Mouse (Mus musculus) hindbrain, embryonic 10.5 days (tissue): ENCODE data around the gene Adk. TPM values are rescaled to one million over a fixed set of nuclear protein-coding genes. Genes with fewer than 3 reads are reported as not detected.

Experiments
- DNase-seq: peaks from one replicate; pipeline ENCODE4 v3.0.0-alpha.2; 2017; ENCODE audit warnings: low spot score
- H3K27ac ChIP-seq: fragments of 300-500 bp; sonication (generic); 2 replicates; pipeline ENCODE4 v1.5.1; 2016; ENCODE audit warnings: mild to moderate bottlenecking, moderate library complexity
- H3K27me3 ChIP-seq: fragments of 300-500 bp; sonication (generic); 2 replicates; pipeline ENCODE4 v1.6.1; 2016; ENCODE audit warnings: mild to moderate bottlenecking; ENCODE audit not compliant: poor library complexity, insufficient read depth, severe bottlenecking
- H3K36me3 ChIP-seq: fragments of 300-500 bp; sonication (generic); 2 replicates; pipeline ENCODE4 v1.6.1; 2016; ENCODE audit warnings: mild to moderate bottlenecking, moderate library complexity
- H3K4me1 ChIP-seq: fragments of 300-500 bp; sonication (generic); replicated peaks from 2 replicates; pipeline ENCODE4 v1.6.1; 2016; ENCODE audit warnings: mild to moderate bottlenecking
- H3K4me3 ChIP-seq: fragments of 300-500 bp; sonication (generic); 2 replicates; pipeline ENCODE4 v1.5.1; 2016; ENCODE audit warnings: mild to moderate bottlenecking, moderate library complexity
- H3K9me3 ChIP-seq: fragments of 300-500 bp; sonication (generic); 2 replicates; pipeline ENCODE4 v1.6.1; 2016; ENCODE audit warnings: mild to moderate bottlenecking, moderate library complexity
- WGBS: fragments of 180-500 bp; shearing (Covaris S2); methylation state at CpG from one replicate; pipeline ENCODE4 v1.1.7; 2016; 5-methylcytosine and 5-hydroxymethylcytosine counted together
- polyA plus RNA-seq: library from polyadenylated mRNA; unstranded; fragments of >200 nt; fragmentation: Nextera tagmentation; extraction: Ambion mirVana; gene quantifications from 2 replicates; pipeline ENCODE4 v1.2.1, GENCODE M21; 2016

Adk gene
- polyA plus RNA-seq, 1 experiment from 2014 or later: 115 TPM

DNA sequence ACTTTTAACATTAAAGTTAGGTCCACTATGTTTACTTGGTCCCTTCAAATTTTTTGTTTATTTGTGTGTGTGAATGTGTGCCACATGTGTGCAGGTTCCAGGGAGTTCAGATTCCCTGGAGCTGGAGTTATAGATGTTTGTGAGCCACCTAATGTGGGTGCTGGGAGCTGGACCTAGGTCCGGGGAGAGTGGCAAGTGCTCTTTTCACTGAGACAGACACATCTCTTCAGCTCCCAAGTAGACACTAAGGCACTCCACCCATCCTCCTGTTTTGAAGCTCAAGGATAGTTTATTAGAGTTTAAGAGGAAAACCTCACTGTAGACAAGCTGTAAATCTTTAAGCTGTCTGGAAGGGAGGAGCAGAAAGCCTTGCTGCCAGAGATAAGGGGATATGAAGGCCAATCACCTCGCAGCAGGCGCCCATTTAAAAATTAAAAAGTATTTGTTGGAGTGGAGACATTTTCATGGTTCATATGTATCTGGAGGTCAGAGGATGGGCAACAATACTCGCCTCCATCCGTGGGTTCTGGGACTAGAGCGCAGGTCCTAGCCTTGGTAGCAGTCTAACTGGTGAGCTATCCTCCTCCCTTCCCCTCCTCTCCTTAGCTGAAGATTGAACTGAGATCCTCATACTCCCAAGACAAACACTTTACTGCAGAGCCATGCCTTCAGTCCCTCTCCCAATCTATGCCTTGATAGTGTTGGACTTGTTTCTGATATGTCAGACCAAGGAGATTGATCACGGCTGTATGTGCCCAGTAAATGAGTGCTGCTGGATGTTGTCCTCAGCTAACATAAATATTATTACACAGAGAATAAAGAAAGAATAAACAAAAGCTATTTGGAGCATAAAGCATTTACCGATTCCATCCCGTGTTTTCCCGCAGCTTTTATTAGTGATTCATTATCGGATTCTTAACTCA is 22.3 kb downstream of the Adk start:
- H3K4me3 ChIP-seq: peak overlapping the region; percentile 73
- no peak overlapping the region for H3K27ac ChIP-seq
- WGBS: 69% methylated on average over 11 of the region's 11 CpGs
- no peaks in the 10 kb centered on the region for H3K27me3 ChIP-seq
- no peaks in the 10 kb centered on the region for H3K36me3 ChIP-seq
- H3K4me1 ChIP-seq: peaks cover 12% of the 10 kb centered on the region
- H3K9me3 ChIP-seq: no peaks in the 10 kb centered on the region
- DNase-seq: no peak

DNA sequence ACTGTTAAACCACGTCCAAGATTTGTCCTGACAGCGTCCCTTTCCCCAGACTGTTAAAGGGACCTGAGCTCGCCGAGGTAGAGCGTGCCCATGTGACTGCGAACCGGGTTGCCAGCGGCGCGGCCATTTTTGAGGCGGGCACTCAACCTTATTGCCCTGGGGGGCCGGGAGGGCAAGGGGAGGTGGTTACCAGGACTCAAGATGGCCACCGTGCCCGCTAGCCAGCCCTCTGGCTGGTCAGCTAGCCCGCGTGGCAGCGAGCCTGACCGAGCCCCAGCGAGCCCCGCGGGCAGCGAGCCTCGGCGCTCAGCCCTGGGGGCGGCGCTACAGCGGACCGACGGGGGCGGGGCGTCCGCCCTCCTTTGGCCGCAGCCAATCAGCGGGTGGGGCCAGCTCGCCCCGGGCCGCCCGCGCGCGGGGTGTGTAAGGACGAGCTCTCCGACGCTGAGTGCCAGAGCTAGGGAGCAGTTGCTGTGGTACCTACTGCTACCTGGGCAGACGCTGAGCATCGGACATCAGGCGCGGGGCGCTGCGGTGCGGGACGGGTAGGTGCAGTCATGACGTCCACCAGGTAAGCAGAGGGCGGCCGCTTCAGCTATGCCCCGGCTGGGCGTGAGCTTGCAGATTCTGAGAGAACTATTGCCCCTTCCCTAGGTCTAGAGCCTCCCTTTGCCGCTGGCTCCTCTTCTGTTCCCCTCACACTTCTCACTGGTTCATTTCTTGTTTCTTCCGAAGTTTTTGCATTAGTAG is 23.6 kb downstream of the Adk start:
- Histone ChIP-seq H3K4me1 (peaks cover 12% of the 10 kb centered on the region), H3K4me3 (peak overlapping the region; percentile 73), H3K36me3 (no peaks in the 10 kb centered on the region), H3K9me3 (no peaks in the 10 kb centered on the region), H3K27me3 (no peaks in the 10 kb centered on the region), H3K27ac (peak overlapping the region; percentile 91)
- under 1% methylated on average over 59 of the region's 59 CpGs for WGBS
- peak; percentile 91 for DNase-seq

DNA sequence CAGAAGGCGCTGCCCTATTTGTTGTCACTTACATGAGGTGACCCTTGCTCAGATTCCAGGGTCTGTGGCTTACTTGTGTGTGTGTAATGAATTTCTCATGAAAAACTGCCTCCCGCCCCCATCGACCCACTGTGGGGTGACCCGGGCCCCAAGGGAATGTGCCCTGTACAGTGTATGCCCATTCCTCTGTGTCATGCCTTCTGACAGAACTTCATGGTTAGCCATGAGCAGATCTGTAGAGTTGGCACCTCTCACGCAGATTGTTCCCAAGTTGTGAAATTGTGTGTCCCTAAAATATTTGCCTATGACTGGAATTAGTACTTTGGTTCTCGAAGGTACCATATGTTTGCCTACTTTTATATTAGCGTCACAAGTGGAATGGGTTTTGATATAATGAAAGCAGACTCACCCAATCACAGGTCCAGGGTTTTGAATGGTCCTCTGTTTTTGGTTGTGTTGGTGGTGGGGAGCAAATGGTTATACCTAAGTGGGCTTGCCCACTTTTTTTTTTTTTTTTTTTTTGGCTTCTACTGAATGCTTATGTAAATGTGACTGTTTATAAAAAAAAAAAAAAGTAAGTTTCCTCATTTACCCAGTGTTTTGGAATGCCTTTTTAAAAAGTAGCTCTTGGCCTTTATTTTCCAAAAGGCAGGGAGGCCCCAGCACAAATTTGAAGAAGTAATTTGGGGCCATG is 24.3 kb downstream of the Adk start:
- 53% methylated on average over 7 of the region's 7 CpGs for WGBS
- Histone ChIP-seq H3K36me3 (no peaks in the 10 kb centered on the region), H3K9me3 (no peaks in the 10 kb centered on the region), H3K27me3 (no peaks in the 10 kb centered on the region), H3K4me3 (peak overlapping the region; percentile 73), H3K4me1 (peaks cover 12% of the 10 kb centered on the region), H3K27ac (peak overlapping the region; percentile 91)
- no peak for DNase-seq

DNA sequence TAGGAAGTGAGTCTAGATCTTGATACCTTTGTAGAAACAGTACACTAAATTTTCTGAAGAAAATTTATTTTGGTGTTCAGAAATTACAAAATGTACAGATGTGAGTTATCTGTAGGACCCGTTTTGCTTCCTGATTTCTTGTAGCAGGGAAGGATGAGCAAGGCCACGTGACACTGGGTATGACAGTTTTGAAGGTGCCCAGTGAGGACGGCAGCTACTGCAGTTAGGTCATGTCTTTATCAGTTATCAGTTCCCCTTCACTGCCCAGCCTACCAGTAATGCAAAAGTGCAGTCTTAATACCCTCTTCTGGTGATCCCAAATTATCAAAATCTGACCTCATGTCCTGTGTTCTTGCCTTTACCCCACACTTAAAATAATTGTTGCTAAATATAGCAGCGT is 25.6 kb downstream of the Adk start:
- peaks cover 12% of the 10 kb centered on the region for H3K4me1 ChIP-seq
- no peaks in the 10 kb centered on the region for H3K27me3 ChIP-seq
- no peaks in the 10 kb centered on the region for H3K36me3 ChIP-seq
- H3K27ac ChIP-seq: no peak overlapping the region
- 90% methylated on average over 4 of the region's 4 CpGs for WGBS
- no peak overlapping the region for H3K4me3 ChIP-seq
- H3K9me3 ChIP-seq: no peaks in the 10 kb centered on the region
- DNase-seq: no peak

DNA sequence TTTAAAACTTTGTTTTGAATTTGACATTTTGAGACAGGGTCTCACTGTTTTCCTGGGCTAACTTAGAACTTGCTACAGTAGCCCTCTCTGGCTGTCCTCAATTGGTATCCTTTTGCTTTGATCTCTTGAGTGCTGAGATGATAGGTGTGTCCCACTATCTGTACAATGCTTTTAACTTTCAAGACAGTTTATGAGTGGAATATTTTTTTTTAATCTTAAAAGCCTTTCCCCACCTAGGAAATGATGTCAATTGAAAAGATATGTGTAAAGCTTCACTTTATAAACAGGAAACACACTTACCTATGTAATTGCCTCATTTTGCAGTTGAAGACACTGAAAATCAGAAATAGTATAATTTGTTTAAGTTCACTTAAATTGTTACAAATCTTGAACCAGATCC is 26.1 kb downstream of the Adk start:
- H3K9me3 ChIP-seq: no peaks in the 10 kb centered on the region
- no peaks in the 10 kb centered on the region for H3K27me3 ChIP-seq
- no peak overlapping the region for H3K4me3 ChIP-seq
- DNase-seq: no peak
- H3K27ac ChIP-seq: no peak overlapping the region
- H3K36me3 ChIP-seq: no peaks in the 10 kb centered on the region
- H3K4me1 ChIP-seq: peaks cover 12% of the 10 kb centered on the region

DNA sequence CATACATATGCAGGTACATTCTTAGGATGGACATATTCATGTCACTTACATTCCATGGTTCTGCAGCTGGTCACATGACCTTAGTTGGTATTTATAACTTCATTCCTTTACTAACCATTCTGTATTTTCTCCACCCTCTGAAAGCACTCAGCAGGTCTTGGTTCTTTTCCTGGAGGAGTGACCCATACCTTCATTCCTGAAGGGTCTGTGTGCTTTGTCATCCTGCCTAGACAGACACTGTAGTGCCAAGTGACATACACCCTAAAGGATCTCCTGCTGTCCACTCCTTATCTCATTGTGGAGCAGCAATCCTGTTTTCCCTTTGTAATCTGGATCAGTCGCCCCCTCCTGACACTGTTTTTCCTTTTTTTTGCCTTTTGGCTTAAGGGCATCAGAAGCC is 30.4 kb downstream of the Adk start:
- Histone ChIP-seq H3K27me3 (no peaks in the 10 kb centered on the region), H3K4me3 (no peak overlapping the region), H3K27ac (no peak overlapping the region), H3K4me1 (0 out of 2 replicates have a peak, but pooled peaks cover 8% of the 10 kb centered on the region), H3K36me3 (no peaks in the 10 kb centered on the region), H3K9me3 (no peaks in the 10 kb centered on the region)
- 65% methylated on average over 1 of the region's 1 CpGs for WGBS
- DNase-seq: no peak

DNA sequence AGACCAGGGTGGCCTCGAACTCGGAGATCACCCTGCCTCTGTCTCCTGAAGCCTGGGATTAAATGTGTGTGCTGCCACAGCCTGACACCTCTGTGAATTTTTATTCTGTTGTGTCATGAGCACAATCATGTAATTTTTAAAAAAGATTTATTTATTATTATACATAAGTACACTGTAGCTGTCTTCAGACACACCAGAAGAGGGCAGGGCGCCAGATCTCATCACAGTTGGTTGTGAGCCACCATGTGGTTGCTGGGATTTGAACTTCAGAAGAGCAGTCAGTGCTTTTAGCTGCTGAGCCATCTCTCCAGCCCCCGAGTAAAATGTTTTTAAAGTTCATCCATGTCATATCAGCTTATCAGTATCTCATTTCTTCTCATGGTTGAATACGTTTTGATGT is 33.3 kb downstream of the Adk start:
- no peak overlapping the region for H3K27ac ChIP-seq
- H3K4me1 ChIP-seq: 0 out of 2 replicates have a peak, but pooled peaks cover 11% of the 10 kb centered on the region
- WGBS: 87% methylated on average over 5 of the region's 5 CpGs
- no peaks in the 10 kb centered on the region for H3K36me3 ChIP-seq
- no peak overlapping the region for H3K4me3 ChIP-seq
- no peaks in the 10 kb centered on the region for H3K9me3 ChIP-seq
- no peak for DNase-seq
- H3K27me3 ChIP-seq: no peaks in the 10 kb centered on the region

DNA sequence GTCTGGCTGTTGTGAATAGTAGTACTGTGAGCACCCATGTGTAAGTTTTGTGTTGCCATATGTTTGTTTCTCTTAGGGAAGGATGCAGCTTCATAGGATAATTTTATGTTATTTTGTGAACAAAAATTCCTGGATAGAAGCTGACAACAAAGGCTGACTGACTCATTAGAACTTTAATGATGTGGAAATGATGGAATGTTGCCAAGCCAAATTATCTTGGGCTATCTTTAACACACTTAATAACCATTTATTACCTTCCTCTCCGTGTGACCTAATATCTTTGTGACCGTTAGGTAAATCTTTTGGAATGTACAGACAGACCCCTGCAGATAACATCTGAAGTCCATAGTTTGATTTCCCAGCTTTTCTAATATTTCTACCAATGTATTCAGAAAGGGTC is 33.7 kb downstream of the Adk start:
- Histone ChIP-seq H3K4me3 (no peak overlapping the region), H3K27me3 (no peaks in the 10 kb centered on the region), H3K27ac (no peak overlapping the region), H3K4me1 (0 out of 2 replicates have a peak, but pooled peaks cover 11% of the 10 kb centered on the region), H3K36me3 (no peaks in the 10 kb centered on the region), H3K9me3 (no peaks in the 10 kb centered on the region)
- DNase-seq: no peak
- WGBS: 71% methylated on average over 2 of the region's 2 CpGs

DNA sequence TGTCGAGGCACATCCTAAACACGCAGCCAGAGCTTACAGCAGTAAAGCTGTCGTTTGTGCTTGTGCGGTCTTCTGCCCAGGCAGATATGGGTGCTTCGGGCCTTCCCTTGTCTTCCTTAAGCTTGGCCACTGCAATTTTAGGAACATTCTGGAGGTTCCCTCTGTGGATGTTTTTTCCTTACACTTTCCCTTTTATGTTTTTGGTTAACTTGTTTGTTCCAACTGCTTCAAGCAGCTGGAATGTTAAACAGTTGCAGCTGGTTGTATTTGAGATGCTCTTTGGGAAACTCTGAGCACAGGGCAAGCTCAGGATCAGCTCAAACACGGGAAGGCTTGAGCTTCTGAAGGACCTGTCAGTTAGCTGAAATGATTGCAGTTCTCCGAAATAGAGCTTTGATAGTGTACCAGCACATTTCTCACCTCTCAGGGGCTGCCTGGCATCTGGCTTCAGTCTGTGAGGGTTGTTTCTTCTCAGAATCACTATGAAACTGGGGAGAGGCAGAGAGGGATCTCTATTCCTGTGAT is 34.5 kb downstream of the Adk start:
- H3K27me3 ChIP-seq: no peaks in the 10 kb centered on the region
- WGBS: 57% methylated on average over 7 of the region's 7 CpGs
- H3K9me3 ChIP-seq: no peaks in the 10 kb centered on the region
- 0 out of 2 replicates have a peak, but pooled peaks cover 4% of the 10 kb centered on the region for H3K36me3 ChIP-seq
- H3K4me1 ChIP-seq: 0 out of 2 replicates have a peak, but pooled peaks cover 11% of the 10 kb centered on the region
- no peak overlapping the region for H3K4me3 ChIP-seq
- peak overlapping the region; percentile 62 for H3K27ac ChIP-seq
- no peak for DNase-seq

DNA sequence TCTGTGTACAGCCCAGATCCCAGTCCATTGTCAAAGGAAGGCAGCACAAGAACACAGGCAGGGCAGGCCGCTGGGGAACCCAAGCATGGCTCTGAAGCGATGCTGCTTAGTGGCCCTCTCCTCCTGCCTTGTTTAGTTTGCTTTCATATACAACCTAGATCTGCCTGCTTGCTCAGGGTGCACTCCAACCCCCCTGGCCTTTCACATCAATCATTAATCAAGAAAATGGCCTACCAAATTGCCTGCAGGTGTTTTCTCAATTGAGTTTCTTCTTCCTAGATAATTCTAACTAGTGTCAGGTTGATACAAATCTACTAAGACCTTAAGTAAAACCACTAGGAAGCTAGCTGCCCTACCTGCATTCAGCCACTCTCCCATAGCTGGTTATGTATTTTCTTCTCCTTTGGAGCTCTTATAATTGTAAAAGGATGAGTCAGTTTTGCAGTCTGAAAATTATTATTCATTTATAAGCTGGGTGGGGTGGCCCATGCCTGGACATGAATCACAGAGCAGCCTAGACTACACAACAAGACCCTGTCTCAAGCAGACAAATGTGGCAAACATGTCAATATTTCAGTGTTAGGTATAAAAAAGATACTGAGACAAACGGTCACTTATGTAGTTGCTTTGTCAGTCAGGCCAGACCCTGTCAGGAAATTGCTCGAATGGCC is 35.2 kb downstream of the Adk start:
- no peak overlapping the region for H3K4me3 ChIP-seq
- 67% methylated on average over 4 of the region's 4 CpGs for WGBS
- peak overlapping the region; percentile 62 for H3K27ac ChIP-seq
- H3K27me3 ChIP-seq: no peaks in the 10 kb centered on the region
- peak; percentile 15 for DNase-seq
- 0 out of 2 replicates have a peak, but pooled peaks cover 9% of the 10 kb centered on the region for H3K36me3 ChIP-seq
- H3K9me3 ChIP-seq: no peaks in the 10 kb centered on the region
- H3K4me1 ChIP-seq: 0 out of 2 replicates have a peak, but pooled peaks cover 11% of the 10 kb centered on the region

DNA sequence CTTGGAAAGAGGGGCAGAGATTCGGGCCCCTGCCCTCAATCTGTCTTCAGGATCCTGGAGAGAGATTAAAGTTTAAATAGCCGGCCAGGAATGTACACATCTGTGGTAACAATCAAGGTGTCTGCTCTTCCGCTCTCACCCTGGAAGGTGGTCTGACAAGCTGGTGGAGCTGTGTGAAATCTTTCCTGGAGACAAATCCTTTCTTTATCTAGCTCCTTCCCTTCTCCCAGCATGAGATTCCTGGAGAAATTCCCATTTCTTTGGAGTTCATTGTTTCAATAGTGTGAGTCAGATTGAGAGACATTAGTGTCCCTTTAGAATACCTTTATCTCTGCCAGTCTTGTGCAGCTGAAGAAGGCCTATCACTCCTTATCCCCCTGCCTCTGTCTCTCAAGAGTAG is 36.4 kb downstream of the Adk start:
- no peak for DNase-seq
- Histone ChIP-seq H3K9me3 (no peaks in the 10 kb centered on the region), H3K4me1 (0 out of 2 replicates have a peak, but pooled peaks cover 11% of the 10 kb centered on the region), H3K27me3 (no peaks in the 10 kb centered on the region), H3K4me3 (no peak overlapping the region), H3K27ac (no peak overlapping the region), H3K36me3 (peaks cover 18% of the 10 kb centered on the region; the same call in 1 of the 2 replicates)
- WGBS: 50% methylated on average over 3 of the region's 3 CpGs

DNA sequence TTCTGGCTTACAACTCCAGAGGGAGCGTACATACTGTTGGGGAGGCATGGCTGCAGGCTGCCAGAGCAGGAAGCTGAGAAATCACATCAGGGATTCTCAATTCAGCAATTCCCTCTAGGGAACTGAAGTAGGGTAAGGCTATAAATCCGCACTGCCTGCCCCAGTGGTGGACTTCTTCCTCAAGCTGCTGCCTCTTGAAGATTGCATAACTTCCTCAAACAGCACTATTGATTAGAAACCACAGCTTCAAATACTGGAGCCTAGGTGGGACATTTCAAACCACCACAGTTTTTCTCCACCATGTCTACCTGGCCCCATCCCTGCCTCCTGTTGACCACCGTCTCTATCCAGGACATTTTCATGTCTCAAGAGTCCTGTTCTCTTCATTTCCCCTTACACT is 38.0 kb downstream of the Adk start:
- WGBS: 87% methylated on average over 3 of the region's 3 CpGs

More for the DNA sequence above, 38.0 kb downstream of the Adk start:
- peaks cover 18% of the 10 kb centered on the region; the same call in 1 of the 2 replicates for H3K36me3 ChIP-seq
- H3K9me3 ChIP-seq: no peaks in the 10 kb centered on the region
- no peaks in the 10 kb centered on the region for H3K27me3 ChIP-seq
- H3K4me1 ChIP-seq: 0 out of 2 replicates have a peak, but pooled peaks cover 11% of the 10 kb centered on the region
- no peak for DNase-seq
- H3K27ac ChIP-seq: no peak overlapping the region
- no peak overlapping the region for H3K4me3 ChIP-seq
